Mouse (Mus musculus) erythroblast, embryonic 14.5 days (primary cell): ENCODE results near the gene Acss3.

Source experiments
- GATA1 ChIP-seq: IDR thresholded peaks from 2 replicates; pipeline ENCODE4 v1.6.1; 2012; ENCODE audit warnings: low read length, inconsistent platforms, mixed read lengths
- TAL1 ChIP-seq: IDR thresholded peaks from 3 replicates; pipeline ENCODE4 v1.6.1; 2012; ENCODE audit warnings: low read length, inconsistent platforms, mixed read lengths

DNA sequence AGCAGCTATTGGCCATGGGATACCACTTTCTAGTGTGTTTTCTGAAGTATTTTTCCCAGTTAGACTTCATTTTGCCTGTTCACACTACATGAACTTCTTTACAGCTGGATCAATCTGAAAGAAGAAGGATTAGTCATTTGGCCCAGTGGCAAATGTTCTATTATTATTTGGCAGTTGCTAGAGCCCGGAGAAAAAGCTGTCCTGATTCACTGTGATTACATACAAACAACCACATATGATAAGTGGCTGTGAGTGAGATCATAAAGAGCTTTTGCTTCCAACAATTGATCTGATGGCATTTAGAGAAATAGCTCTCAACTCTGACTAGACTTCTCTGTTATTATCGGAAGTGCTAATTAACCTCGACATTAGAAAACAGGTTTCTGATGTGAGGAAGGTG, 213.4 kb downstream of the Acss3 start:
- TF ChIP-seq TAL1: no peak
- no peak for TF ChIP-seq GATA1
